Mouse (Mus musculus): ENCODE measurements around the gene Arpc2.

DNA sequence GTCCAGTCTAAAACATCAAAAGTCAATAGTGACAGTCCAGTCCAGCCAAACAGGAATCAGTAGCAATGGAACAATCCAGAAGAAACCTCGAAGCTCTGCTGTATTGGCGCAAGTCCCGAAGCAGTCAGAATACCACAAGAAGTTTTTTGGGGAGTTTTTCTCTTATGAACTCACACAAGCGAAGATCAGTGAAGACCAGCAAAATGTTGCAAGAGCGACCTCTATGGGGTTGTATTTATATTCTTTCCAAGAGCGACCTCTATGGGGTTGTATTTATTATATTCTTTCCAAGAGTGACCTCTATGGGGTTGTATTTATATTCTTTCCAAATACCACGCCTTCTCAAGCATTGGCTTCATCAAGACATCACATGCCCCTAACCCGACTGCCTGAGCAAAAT, 32.9 kb downstream of the Arpc2 start:
- no peak for TF ChIP-seq CHD1 (IDR thresholded peaks at IDR 0.05; ENCODE audit: low read depth, low read length)
- no peak for TF ChIP-seq MAX (IDR thresholded peaks at IDR 0.05; ENCODE audit: low read length)
- no peak for TF ChIP-seq MAZ (IDR thresholded peaks at IDR 0.05; ENCODE audit: low read depth, low read length)
- TF ChIP-seq ZNF384 (IDR thresholded peaks at IDR 0.05; ENCODE audit: low read depth, low read length), result no peak
- TF ChIP-seq POLR2A (IDR thresholded peaks at IDR 0.05; ENCODE audit: low read depth, low read length), result no peak
